Mouse (Mus musculus): ENCODE results near the gene Col23a1.

The Col23a1 gene

GRCm38 (mm10) chr11:51493421-51493820 is 203.7 kb downstream of the Col23a1 start:
- DNase-seq = no peak

- no peak for DNase-seq
Measured at GRCm38 (mm10) chr11:51494178-51494577, 204.5 kb downstream of the Col23a1 start.

GRCm38 (mm10) chr11:51499776-51500175 is 210.1 kb downstream of the Col23a1 start:
- no peak for DNase-seq

DNA sequence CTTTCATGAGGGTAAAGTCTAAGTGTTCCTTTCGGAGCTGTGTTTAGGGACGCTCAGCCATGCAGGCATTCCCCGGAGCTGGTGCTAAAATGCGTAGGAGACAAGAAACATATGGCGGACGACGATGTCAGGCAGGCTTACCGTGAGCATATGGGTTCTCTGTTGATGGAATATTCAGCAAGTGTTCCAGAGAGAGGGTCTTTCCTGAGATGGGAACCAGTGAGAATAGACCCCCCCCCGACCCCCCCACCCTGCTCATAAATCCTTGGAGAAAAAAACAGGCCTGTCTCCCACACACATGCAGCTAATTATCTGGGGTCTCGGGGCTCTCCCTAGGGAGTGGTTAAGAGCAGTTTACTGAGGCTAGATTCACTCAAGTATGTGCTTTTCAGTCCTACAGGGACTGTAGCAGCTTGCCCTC is 212.7 kb downstream of the Col23a1 start:
- DNase-seq = peak; percentile 54 to 64

DNA sequence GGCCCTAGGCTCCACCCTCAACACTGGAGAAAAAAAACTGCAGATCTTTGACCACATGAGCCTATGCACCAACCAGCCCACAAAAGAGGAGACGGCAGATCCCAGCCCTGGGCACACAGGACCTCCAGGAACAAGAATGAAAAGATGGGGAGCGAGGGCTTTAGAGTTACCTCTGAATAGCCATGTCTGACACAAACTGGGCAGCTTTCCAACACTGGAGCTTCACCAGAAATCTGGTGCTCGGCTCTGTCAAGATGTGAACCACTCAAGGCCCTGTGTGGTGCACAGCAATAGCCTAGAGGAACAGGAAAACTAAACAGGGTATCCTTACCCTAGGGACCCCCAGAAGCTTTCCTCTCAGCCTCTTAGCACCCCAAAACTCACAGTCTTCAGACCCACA is 215.2 kb downstream of the Col23a1 start:
- DNase-seq = peak; percentile 29 to 43

GRCm38 (mm10) chr11:51508053-51508452 is 218.3 kb downstream of the Col23a1 start:
- DNase-seq = peak in 1 of 2 experiments; percentile 35

GRCm38 (mm10) chr11:51509211-51509610 is 219.5 kb downstream of the Col23a1 start:
- DNase-seq = no peak

DNA sequence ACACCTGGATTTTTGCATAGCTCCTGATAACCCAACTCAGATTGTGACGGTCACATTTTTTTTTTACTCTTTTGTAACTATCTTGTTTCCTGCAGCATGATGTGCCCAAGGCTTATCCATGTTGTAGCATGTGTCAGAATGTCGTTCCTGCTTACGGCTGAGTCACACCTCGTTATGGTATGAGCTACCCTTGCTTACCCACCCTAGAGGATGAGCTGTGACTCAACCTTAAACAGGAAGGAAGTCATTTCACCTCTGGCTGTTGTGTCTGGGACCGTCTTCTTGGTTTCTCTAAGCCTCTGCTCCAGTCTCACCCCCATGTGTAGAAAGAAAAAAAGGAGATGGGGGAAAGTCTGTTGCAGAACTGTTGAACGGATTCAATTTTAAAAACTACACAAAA is 223.3 kb downstream of the Col23a1 start:
- DNase-seq = no peak

GRCm38 (mm10) chr11:51515346-51515745 is 225.6 kb downstream of the Col23a1 start:
- DNase-seq = no peak

DNA sequence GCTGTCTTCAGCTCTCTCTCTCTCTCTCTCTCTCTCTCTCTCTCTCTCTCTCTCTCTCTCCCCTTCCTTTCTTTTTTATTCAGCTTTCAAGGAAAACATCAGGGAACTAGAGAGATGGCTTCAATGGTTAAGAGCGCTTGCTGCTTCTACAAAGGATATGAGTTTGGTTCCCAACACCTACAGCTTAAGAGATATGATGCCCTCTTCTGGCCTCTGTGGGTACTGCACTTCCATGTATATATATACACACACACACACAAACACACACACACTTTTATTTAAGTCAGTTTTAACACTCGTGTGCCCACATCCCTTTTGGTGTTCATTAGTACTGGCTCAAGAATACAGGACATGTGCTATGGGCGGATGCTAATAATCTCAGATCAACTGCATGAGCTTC is 228.4 kb downstream of the Col23a1 start:
- DNase-seq = no peak

DNA sequence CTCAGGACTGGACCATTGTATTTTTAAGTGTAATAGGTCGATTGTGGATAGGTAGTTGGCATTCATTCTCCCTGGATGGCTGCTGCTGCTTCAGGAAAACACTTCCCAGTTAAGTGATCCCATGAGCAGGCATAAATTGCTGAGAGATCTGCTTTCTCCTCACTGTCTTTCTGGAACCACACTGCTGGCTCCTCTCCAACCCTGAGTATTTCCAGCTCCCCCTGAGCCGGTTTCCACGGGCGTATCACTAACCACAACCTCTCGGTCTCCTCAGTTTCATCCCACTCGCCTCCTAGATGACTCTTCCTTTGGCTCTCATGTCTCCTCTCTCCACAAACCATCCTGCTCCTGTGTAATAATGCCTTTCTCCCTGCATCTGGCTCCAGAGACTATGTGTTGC is 228.9 kb downstream of the Col23a1 start:
- DNase-seq = no peak

- DNase-seq = no peak
Measured at GRCm38 (mm10) chr11:51521440-51521839, 231.7 kb downstream of the Col23a1 start.

DNA sequence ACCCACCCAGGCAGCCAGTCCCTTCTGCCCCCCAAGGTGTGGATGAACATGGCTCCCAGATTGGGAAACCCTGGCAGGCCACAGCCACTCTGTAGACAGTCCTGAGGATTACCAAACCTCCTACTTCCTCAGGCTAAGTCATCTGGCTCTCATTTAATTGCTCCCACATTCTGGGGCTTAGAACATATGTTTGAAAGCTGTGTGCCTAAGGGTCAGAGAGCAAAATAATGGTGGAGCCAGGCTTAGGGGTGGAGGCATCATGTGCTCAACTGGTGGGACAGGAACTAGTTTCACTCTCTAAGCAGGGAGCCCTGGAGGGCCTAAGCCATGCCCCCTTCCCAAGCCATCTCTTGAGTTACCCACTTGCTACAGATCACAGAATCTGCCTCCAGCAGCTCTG is 233.5 kb downstream of the Col23a1 start:
- DNase-seq = no peak

- no peak for DNase-seq
Measured at GRCm38 (mm10) chr11:51523625-51524024, 233.9 kb downstream of the Col23a1 start.

GRCm38 (mm10) chr11:51526631-51527161 is 237.0 kb downstream of the Col23a1 start:
- DNase-seq = no peak

GRCm38 (mm10) chr11:51533128-51533533 is 243.4 kb downstream of the Col23a1 start:
- no peak for DNase-seq

- peak in 1 of 2 experiments; percentile 29 for DNase-seq
Measured at GRCm38 (mm10) chr11:51534314-51534713, 244.6 kb downstream of the Col23a1 start.

DNA sequence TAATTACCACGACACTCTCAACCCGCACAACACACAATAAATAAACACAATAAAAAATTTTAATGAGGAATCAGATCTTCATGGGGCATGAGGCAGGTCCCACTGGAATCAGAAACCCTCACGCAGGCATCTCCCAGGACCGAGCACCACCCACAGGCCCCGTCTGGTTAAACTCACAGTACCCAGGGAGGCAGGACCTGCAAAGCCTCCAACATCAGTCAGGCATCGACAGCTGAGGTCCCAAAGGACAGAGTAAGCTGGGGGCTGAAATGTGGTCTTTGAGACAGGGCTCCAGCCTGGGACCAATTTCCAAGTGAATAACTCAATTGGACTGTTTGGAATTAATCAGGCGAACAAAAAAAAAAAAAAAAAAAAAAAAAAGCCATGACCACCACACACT is 248.7 kb downstream of the Col23a1 start:
- peak in 1 of 2 experiments; percentile 18 for DNase-seq

- DNase-seq = peak in 1 of 2 experiments; percentile 32
Measured at GRCm38 (mm10) chr11:51538919-51539758, 249.4 kb downstream of the Col23a1 start.

GRCm38 (mm10) chr11:51539759-51540282 is 250.1 kb downstream of the Col23a1 start:
- peak; percentile 98 to 99 for DNase-seq

DNA sequence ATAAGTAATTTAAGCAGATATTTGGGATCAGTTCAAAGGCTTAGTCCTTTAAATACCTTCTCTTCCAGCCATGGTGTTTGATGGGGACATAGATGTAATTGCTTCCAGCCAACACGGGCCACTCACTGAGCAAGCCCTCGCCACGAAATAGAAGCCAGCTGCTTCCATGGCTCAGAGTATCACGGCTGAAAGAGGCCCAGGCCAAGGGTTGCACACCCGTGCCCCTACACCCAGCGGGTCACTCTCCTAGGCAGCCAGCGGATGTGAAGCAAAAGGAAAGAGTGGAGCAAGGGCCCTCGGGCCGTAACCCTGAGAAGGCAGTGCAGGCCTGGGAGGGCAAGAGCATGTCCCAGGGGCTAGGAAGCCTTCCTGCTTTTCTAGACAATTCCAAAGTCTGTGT is 252.7 kb downstream of the Col23a1 start:
- no peak for DNase-seq

GRCm38 (mm10) chr11:51543487-51544050 is 253.8 kb downstream of the Col23a1 start:
- DNase-seq = no peak

DNA sequence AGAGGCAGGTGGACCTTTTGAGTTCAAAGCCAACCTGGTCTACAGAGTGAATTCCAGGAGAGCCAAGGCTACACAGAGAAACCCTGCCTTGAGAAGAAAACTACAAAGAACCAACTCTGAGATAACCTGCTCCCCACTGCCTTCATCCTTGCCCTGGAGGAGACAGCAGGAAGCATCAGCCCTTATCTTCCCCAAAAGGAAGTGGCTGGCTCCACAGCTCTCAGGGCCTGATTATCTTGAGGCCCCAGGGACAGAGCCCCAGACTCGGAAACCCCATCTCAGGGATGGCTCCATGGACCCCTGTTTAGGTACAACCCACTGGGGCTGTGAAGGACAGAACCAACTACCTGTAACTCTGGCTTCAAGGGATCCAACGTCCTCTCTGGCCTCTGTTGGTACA is 254.7 kb downstream of the Col23a1 start:
- DNase-seq = no peak

DNA sequence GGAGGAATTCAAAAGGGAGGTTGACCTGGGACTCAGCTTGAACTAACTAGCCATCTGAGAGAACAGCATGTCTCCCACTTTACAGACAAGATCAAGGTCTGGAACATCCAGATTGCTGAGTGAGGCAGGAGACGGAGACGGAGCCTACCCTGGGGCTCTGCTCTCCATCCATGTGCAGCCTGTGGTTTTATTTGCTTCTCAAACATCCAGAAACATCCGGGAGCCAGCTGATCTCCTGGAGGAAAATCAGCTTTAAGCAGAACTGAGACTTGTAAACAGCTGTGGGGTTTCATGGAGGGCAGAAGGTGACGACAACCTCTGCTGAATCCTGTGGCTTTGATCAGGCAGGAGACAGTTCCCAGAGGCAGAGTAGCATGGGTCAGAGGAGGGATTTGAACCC is 256.1 kb downstream of the Col23a1 start:
- DNase-seq = peak in 1 of 2 experiments; percentile 22
